Mouse (Mus musculus) liver, adult 2 months (tissue): ENCODE data around the gene Srl.

Experiments
- CTCF ChIP-seq: fragments of 200-500 bp; IDR thresholded peaks from 2 replicates; pipeline ENCODE4 v1.5.1; 2011; ENCODE audit warnings: low read depth, low read length, control low read depth
- POLR2A ChIP-seq: fragments of 200-500 bp; IDR thresholded peaks from 2 replicates; pipeline ENCODE4 v1.6.1; 2011; ENCODE audit warnings: low read length, control low read depth; ENCODE audit not compliant: insufficient read depth; ENCODE audit errors: extremely low read depth

- TF ChIP-seq CTCF: no peak
- no peak for TF ChIP-seq POLR2A
Measured at GRCm38 (mm10) chr16:4558980-4559631, 17.5 kb upstream of the Srl start.
